ENCODE assay signal across 14 mouse cellular contexts in genomic region chr14:57760447-57761412, GRCm38 (mm10). TPM values are rescaled to one million over a fixed set of nuclear protein-coding genes. Genes with fewer than 3 reads are reported as not detected.
DNase-seq lines count a peak whose midpoint lies in the region; ATAC-seq and TF ChIP-seq lines count a peak whose summit lies in the region.
"Had no signal": no experiment of that assay in that cellular context is flagged by ENCODE, and none has a peak within 500 bp of the region (broad histone marks: within the 10 kb centered on the region; RNA-seq: fewer than 3 reads in every experiment).

No protein-coding gene starts in this region.

- peak; percentile 9 for TF ChIP-seq CTCF in Patski (IDR thresholded peaks at IDR 0.05)

- H3K27me3 ChIP-seq in hindbrain, embryonic 10.5 days (ENCODE audit: insufficient read depth, poor library complexity, severe bottlenecking): 0 out of 2 replicates have a peak, but pooled peaks cover 4% of the 10 kb centered on the region
- H3K27me3 ChIP-seq in hindbrain, embryonic 12.5 days: no peaks in the 10 kb centered on the region
- no peaks in the 10 kb centered on the region for H3K27me3 ChIP-seq in Patski
- H3K27me3 ChIP-seq in lung, embryonic 16.5 days (ENCODE audit: control insufficient read depth, insufficient read depth, low read depth, low read length): no peaks in the 10 kb centered on the region
- H3K27me3 ChIP-seq: intestine, embryonic 15.5 days; stomach, embryonic 15.5 days had no signal

- no peak for DNase-seq in hindbrain, embryonic 10.5 days (ENCODE audit: low spot score)
- DNase-seq in 3T3-L1 (ENCODE audit: low read depth, low spot score) (peak; percentile 94), Patski (ENCODE audit: low read depth, low spot score) (peak; percentile 75), liver (no peak)
- DNase-seq in frontal cortex, adult 2 months (ENCODE audit: extremely low spot score in 1 of 2, low spot score in 1 of 2): no peak
- DNase-seq: cerebellum, postnatal 14 days; gastrocnemius, postnatal 36 days; layer of hippocampus, adult 9-11 months had no signal

- no peaks in the 10 kb centered on the region for H3K9me3 ChIP-seq in hindbrain, embryonic 10.5 days
- no peaks in the 10 kb centered on the region for H3K9me3 ChIP-seq in hindbrain, embryonic 12.5 days (replicated peaks)
- H3K9me3 ChIP-seq in lung, embryonic 16.5 days (ENCODE audit: control insufficient read depth, low read length): no peaks in the 10 kb centered on the region
- H3K9me3 ChIP-seq: intestine, embryonic 15.5 days; stomach, embryonic 15.5 days had no signal

- H3K9ac ChIP-seq in hindbrain, embryonic 12.5 days: no peak overlapping the region
- no peak overlapping the region for H3K9ac ChIP-seq in lung, embryonic 16.5 days (ENCODE audit: low read length)
- H3K9ac ChIP-seq: intestine, embryonic 15.5 days; stomach, embryonic 15.5 days had no signal

- H3K4me2 ChIP-seq in hindbrain, embryonic 12.5 days (replicated peaks): no peak overlapping the region
- no peak overlapping the region for H3K4me2 ChIP-seq in lung, embryonic 16.5 days (ENCODE audit: low read depth, low read length)
- H3K4me2 ChIP-seq: intestine, embryonic 15.5 days; stomach, embryonic 15.5 days had no signal

- WGBS in hindbrain, embryonic 10.5 days: 43% methylated on average over 10 of the region's 10 CpGs
- 51% methylated on average over 10 of the region's 10 CpGs for WGBS in hindbrain, embryonic 12.5 days
- WGBS in lung, embryonic 16.5 days: 51% methylated on average over 10 of the region's 10 CpGs

- POLR2A ChIA-PET in Patski (lab: Charles Lee): interaction anchor here (1.7 to 2.4 kb wide), 3 partner anchors 14 to 38 kb away, joined by 7 to 12 read pairs (median 10); partner anchors contain the start of genes Gm49361 and Sap18

- no peak for ATAC-seq in hindbrain, embryonic 12.5 days (ENCODE audit: low FRiP score)
- peak; percentile 93 for ATAC-seq in Patski
- ATAC-seq in lung, embryonic 16.5 days (ENCODE audit: low read depth): peak; percentile 62
- ATAC-seq: intestine, embryonic 15.5 days had no signal

- in situ Hi-C loops in Patski (cut with MboI; ENCODE audit: low pct_unique_long_range_greater_than_20kb): no loop called here

- H3K4me1 ChIP-seq in hindbrain, embryonic 10.5 days (replicated peaks): peaks cover 16% of the 10 kb centered on the region
- peaks cover 8% of the 10 kb centered on the region; the same call in 1 of the 2 replicates for H3K4me1 ChIP-seq in hindbrain, embryonic 12.5 days
- peaks cover 6% of the 10 kb centered on the region for H3K4me1 ChIP-seq in lung, embryonic 16.5 days (replicated peaks; ENCODE audit: control insufficient read depth, insufficient read depth, low read length)
- H3K4me1 ChIP-seq: intestine, embryonic 15.5 days; stomach, embryonic 15.5 days had no signal

- 0 out of 2 replicates have a peak overlapping the region, but pooled peaks have one; percentile 17 for H3K27ac ChIP-seq in hindbrain, embryonic 10.5 days
- no peak overlapping the region for H3K27ac ChIP-seq in hindbrain, embryonic 12.5 days
- peak overlapping the region; percentile 27; the same call in 1 of the 2 replicates for H3K27ac ChIP-seq in lung, embryonic 16.5 days (ENCODE audit: low read length)
- H3K27ac ChIP-seq: intestine, embryonic 15.5 days; stomach, embryonic 15.5 days had no signal

- no peaks in the 10 kb centered on the region for H3K36me3 ChIP-seq in hindbrain, embryonic 10.5 days
- no peaks in the 10 kb centered on the region for H3K36me3 ChIP-seq in hindbrain, embryonic 12.5 days
- H3K36me3 ChIP-seq in lung, embryonic 16.5 days (ENCODE audit: control insufficient read depth, insufficient read depth, low read length): no peaks in the 10 kb centered on the region
- H3K36me3 ChIP-seq: intestine, embryonic 15.5 days; stomach, embryonic 15.5 days had no signal

- CTCF ChIA-PET in Patski (lab: Charles Lee): interaction anchor here (0.8 kb wide), 1 partner anchor 39 kb away, joined by 3 read pairs; no protein-coding TSS in a partner anchor

- no peak overlapping the region for H3K4me3 ChIP-seq in hindbrain, embryonic 10.5 days
- no peak overlapping the region for H3K4me3 ChIP-seq in hindbrain, embryonic 12.5 days
- H3K4me3 ChIP-seq in lung, embryonic 16.5 days (ENCODE audit: low read length): no peak overlapping the region
- H3K4me3 ChIP-seq: erythroblast, embryonic 14.5 days; intestine, embryonic 15.5 days; stomach, embryonic 15.5 days had no signal

RNA-seq across cellular contexts. Expression of gene Lats2, which starts 2.5 kb away (rescaled TPM):
- polyA plus RNA-seq in hindbrain, embryonic 10.5 days (2016; fragmentation: Nextera tagmentation; extraction: Ambion mirVana): 16.1 and 17.5 TPM in 2 replicates
- polyA plus RNA-seq in hindbrain, embryonic 12.5 days (2016; fragmentation: Nextera tagmentation; extraction: Ambion mirVana): 21.3 and 23.9 TPM in 2 replicates
- 40.6 TPM for polyA plus RNA-seq in Patski (2021)
- polyA plus RNA-seq in lung, embryonic 16.5 days (2015; fragmentation: Nextera tagmentation; extraction: Ambion mirVana): 25.2 and 25.9 TPM in 2 replicates
- 14.7 and 15.3 TPM in 2 replicates for polyA plus RNA-seq in frontal cortex, adult 2 months (2012; rRNA removed)

RNA-seq across cellular contexts. Expression of gene Gm49361, which starts 14.8 kb away (rescaled TPM):
- polyA plus RNA-seq in hindbrain, embryonic 10.5 days (2016; fragmentation: Nextera tagmentation; extraction: Ambion mirVana): not detected in 2 replicates
- polyA plus RNA-seq in hindbrain, embryonic 12.5 days (2016; fragmentation: Nextera tagmentation; extraction: Ambion mirVana): not detected in 2 replicates
- polyA plus RNA-seq in Patski (2021): not detected
- not detected in 2 replicates for polyA plus RNA-seq in lung, embryonic 16.5 days (2015; fragmentation: Nextera tagmentation; extraction: Ambion mirVana)
- not detected in 2 replicates for polyA plus RNA-seq in frontal cortex, adult 2 months (2012; rRNA removed)
- polyA plus RNA-seq: heart, embryonic 14.5 days; stomach, embryonic 15.5 days had no signal

RNA-seq across cellular contexts. Expression of gene Sap18, which starts 37.2 kb away (rescaled TPM):
- polyA plus RNA-seq in hindbrain, embryonic 10.5 days (2016; fragmentation: Nextera tagmentation; extraction: Ambion mirVana): 21.3 and 31.3 TPM in 2 replicates
- 29.3 and 30.3 TPM in 2 replicates for polyA plus RNA-seq in hindbrain, embryonic 12.5 days (2016; fragmentation: Nextera tagmentation; extraction: Ambion mirVana)
- 23.1 TPM for polyA plus RNA-seq in Patski (2021)
- 17.7 and 25.1 TPM in 2 replicates for polyA plus RNA-seq in lung, embryonic 16.5 days (2015; fragmentation: Nextera tagmentation; extraction: Ambion mirVana)
- 26.4 and 42.7 TPM in 2 replicates for polyA plus RNA-seq in frontal cortex, adult 2 months (2012; rRNA removed)

Comparison
In these comparisons a context has a peak if more than half of its experiments do, and no peak if none do; other contexts are left out.
1. DNase-seq: peak in 3T3-L1 (single experiment) and Patski (single experiment); none in hindbrain, embryonic 10.5 days (single experiment), liver (single experiment) and frontal cortex, adult 2 months (0 of 2).